Mouse (Mus musculus) c-Kit-positive CD71-negative TER-119-negative erythroid progenitor cells, embryonic 14.5 days (primary cell): Measurements from ENCODE around the gene Tmem86a.
"Not testable (repeated sequence)": the region's sequence is repeated elsewhere in the genome, so short reads cannot be mapped to it uniquely, and the experiment has no call there.

ENCODE experiments used
- DNase-seq: peaks from one replicate; pipeline ENCODE4 v3.0.0-alpha.2; 2013; ENCODE audit warnings: low read depth

Tmem86a gene

GRCm38 (mm10) chr7:47050366-47050765, at the start of gene Tmem86a:
TSS of gene Tmem86a (plus strand) at chr7:47050601.
- peak; percentile 89 for DNase-seq

- DNase-seq: no peak
These were observed 49.8 kb upstream of the Tmem86a start for GRCm38 (mm10) chr7:47000644-47000983.

GRCm38 (mm10) chr7:47001125-47001899, 49.1 kb upstream of the Tmem86a start:
- no peak for DNase-seq

GRCm38 (mm10) chr7:47001900-47002275, 48.5 kb upstream of the Tmem86a start:
- no peak for DNase-seq

- no peak for DNase-seq
These were observed 46.8 kb upstream of the Tmem86a start for GRCm38 (mm10) chr7:47003411-47004115.

GRCm38 (mm10) chr7:47007109-47007780, 43.2 kb upstream of the Tmem86a start:
- DNase-seq: no peak

- DNase-seq: peak; percentile 64
These were observed 42.6 kb upstream of the Tmem86a start for GRCm38 (mm10) chr7:47007818-47008167.

- peak; percentile 99 for DNase-seq
These were observed 42.0 kb upstream of the Tmem86a start, which contains the start of gene Spty2d1 for GRCm38 (mm10) chr7:47008168-47008993. TSS of gene Spty2d1 (minus strand) at chr7:47008411.

GRCm38 (mm10) chr7:47013131-47013767, 37.2 kb upstream of the Tmem86a start:
- DNase-seq: no peak

- no peak for DNase-seq
These were observed 35.6 kb upstream of the Tmem86a start for GRCm38 (mm10) chr7:47014564-47015389.

GRCm38 (mm10) chr7:47015390-47016065, 34.9 kb upstream of the Tmem86a start:
- DNase-seq: peak; percentile 92

GRCm38 (mm10) chr7:47016602-47017001, 33.8 kb upstream of the Tmem86a start:
- no peak for DNase-seq

GRCm38 (mm10) chr7:47017146-47017545, 33.3 kb upstream of the Tmem86a start:
- no peak for DNase-seq

- no peak for DNase-seq
These were observed 30.8 kb upstream of the Tmem86a start for GRCm38 (mm10) chr7:47019641-47020040.

GRCm38 (mm10) chr7:47020956-47021355, 29.4 kb upstream of the Tmem86a start:
- no peak for DNase-seq

GRCm38 (mm10) chr7:47022482-47022881, 27.9 kb upstream of the Tmem86a start:
- peak; percentile 74 for DNase-seq

GRCm38 (mm10) chr7:47023530-47023929, 26.9 kb upstream of the Tmem86a start:
- peak; percentile 68 for DNase-seq

- no peak for DNase-seq
These were observed 25.9 kb upstream of the Tmem86a start for GRCm38 (mm10) chr7:47024454-47024853.

- no peak for DNase-seq
These were observed 25.0 kb upstream of the Tmem86a start for GRCm38 (mm10) chr7:47025429-47025828.

- DNase-seq: not testable (repeated sequence)
These were observed 23.5 kb upstream of the Tmem86a start for GRCm38 (mm10) chr7:47026899-47027298.
